Mouse (Mus musculus): ENCODE data around the gene Fbxo41. TPM values are rescaled to one million over a fixed set of nuclear protein-coding genes. Genes with fewer than 3 reads are reported as not detected.

The Fbxo41 gene
- total and polyA plus RNA-seq, 3 experiments, result 0.02 TPM; not detected in 1

DNA sequence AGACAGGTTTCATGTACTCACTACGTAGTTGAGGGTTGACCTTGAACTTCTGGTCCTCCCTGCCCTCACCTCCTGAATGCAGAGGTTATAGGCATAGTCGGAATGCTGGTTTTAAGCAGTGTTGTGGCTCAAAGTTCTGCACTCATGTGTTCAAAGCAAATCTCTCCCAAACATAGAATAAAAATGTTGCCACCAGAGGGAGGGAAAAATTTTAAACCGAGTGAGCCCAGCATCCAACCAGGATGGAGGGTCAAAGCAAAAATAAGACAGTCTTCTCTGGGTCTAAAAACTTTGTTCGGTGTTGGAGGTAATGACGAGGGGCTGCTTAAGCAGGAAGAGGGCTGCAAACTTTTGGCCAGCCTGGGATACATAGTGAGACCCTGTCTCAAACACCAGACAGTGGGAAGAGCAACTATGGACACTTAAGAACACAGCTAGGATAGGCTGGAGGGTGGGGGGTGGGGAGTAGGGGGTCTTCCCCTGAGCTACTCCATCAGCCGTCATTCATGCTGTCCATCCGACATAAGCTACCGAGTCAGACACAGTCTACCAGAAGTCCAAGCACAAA, 71.4 kb downstream of the Fbxo41 start:
- Histone ChIP-seq H3K79me2 (replicated peaks; ENCODE audit: control insufficient read depth, insufficient read depth, low read length) (no peaks in the 10 kb centered on the region), H3K27ac (0 out of 2 replicates have a peak overlapping the region, but pooled peaks have one; percentile 12), H3K36me3 (ENCODE audit: control insufficient read depth, insufficient read depth, low read length) (no peaks in the 10 kb centered on the region), H3K9ac (ENCODE audit: low read depth, low read length) (no peak overlapping the region), H3K4me3 (peak overlapping the region; percentile 92), H3K27me3 (ENCODE audit: control insufficient read depth, insufficient read depth, low read length) (no peaks in the 10 kb centered on the region), H3K4me1 (ENCODE audit: control insufficient read depth, insufficient read depth, low read length) (no peaks in the 10 kb centered on the region)
- TF ChIP-seq EP300 (IDR thresholded peaks at IDR 0.05; ENCODE audit: insufficient read depth, low read depth, low read length) (no peak), POLR2A (IDR thresholded peaks at IDR 0.05; ENCODE audit: insufficient read depth, low read depth, low read length) (no peak), CTCF (IDR thresholded peaks at IDR 0.05) (no peak)
- 55% methylated on average over 8 of the region's 8 CpGs for WGBS
- no peak for DNase-seq
- intact Hi-C loops (cut with DNase I), result no loop called here

DNA sequence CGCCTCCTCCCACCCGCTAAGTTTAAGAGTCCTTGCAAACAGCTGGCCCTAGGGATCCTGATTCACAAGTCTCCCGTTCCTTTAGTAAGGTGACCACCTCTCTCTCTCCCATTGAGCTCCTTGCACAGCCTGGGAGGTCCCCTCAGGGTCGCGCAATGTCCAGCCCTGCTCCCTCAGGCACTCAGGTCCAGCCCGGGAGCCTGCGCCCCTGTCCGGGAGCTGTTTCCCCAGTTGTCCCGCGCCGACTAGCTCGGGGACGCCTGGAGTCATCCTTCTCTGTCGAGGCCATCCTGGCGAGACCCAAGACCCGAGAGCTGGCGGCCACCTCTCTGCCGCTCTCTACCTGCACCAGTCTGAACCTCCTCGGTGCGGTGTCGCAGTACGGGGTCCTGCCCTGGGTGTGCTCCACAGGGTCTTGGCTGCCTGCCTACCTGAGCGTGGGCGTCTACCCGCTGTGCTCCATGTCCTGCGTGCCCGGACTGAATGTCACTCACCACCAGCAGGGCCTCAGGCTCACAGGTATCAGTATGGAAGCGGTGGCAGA, 78.9 kb downstream of the Fbxo41 start, which contains the start of gene Noto:
TSS of gene Noto (plus strand) at position 51 of the 544 bp plus-strand sequence.
- no peak for DNase-seq
- 18% methylated on average over 28 of the region's 28 CpGs for WGBS
- Histone ChIP-seq H3K36me3 (ENCODE audit: control insufficient read depth, insufficient read depth, low read length) (no peaks in the 10 kb centered on the region), H3K27ac (no peak within 1 kb of the TSS), H3K79me2 (replicated peaks; ENCODE audit: control insufficient read depth, insufficient read depth, low read length) (no peaks in the 10 kb centered on the region), H3K4me3 (no peak within 1 kb of the TSS), H3K9ac (ENCODE audit: low read depth, low read length) (no peak within 1 kb of the TSS), H3K27me3 (ENCODE audit: control insufficient read depth, insufficient read depth, low read length) (peaks cover 2% of the 10 kb centered on the region; the same call in 1 of the 2 replicates), H3K4me1 (ENCODE audit: control insufficient read depth, insufficient read depth, low read length) (no peaks in the 10 kb centered on the region)
- intact Hi-C loops (cut with DNase I), result no loop called here
- TF ChIP-seq EP300 (IDR thresholded peaks at IDR 0.05; ENCODE audit: insufficient read depth, low read depth, low read length), result no peak
- no peak for TF ChIP-seq CTCF (IDR thresholded peaks at IDR 0.05)
- TF ChIP-seq POLR2A (IDR thresholded peaks at IDR 0.05; ENCODE audit: insufficient read depth, low read depth, low read length), result no peak

Other genes starting within 250 kb of the Fbxo41 start
- gene Sfxn5, start 169.6 kb downstream of the Fbxo41 start, total RNA-seq (2021), result 1 to 10 TPM; 4.2 to 5.3 TPM
- gene Sfxn5, start 169.6 kb downstream of the Fbxo41 start, polyA plus RNA-seq (2012; rRNA removed), result 4.9 and 5.9 TPM in 2 replicates
- gene Rab11fip5, start 128.4 kb downstream of the Fbxo41 start, total RNA-seq (2021), result 10 to 100 TPM; 59.3 to 73.9 TPM
- gene Rab11fip5, start 128.4 kb downstream of the Fbxo41 start, polyA plus RNA-seq (2012; rRNA removed), result 41.6 and 55.0 TPM in 2 replicates
- not detected for gene Noto, start 79.1 kb downstream of the Fbxo41 start, total RNA-seq (2021)
- not detected in 2 replicates for gene Noto, start 79.1 kb downstream of the Fbxo41 start, polyA plus RNA-seq (2012; rRNA removed)
- gene Smyd5, start 71.0 kb downstream of the Fbxo41 start, total RNA-seq (2021), result 10 to 100 TPM in 1 of 2 experiments, 1 to 10 TPM in 1; 8.1 to 13.6 TPM
- gene Smyd5, start 71.0 kb downstream of the Fbxo41 start, polyA plus RNA-seq (2012; rRNA removed), result 13.1 and 13.9 TPM in 2 replicates
- 100 to 1,000 TPM; 144 to 159 TPM for gene Cct7, start 51.5 kb downstream of the Fbxo41 start, total RNA-seq (2021)
- 83.7 and 133 TPM in 2 replicates for gene Cct7, start 51.5 kb downstream of the Fbxo41 start, polyA plus RNA-seq (2012; rRNA removed)
- 10 to 100 TPM in 1 of 2 experiments, 1 to 10 TPM in 1; 8.9 to 11.0 TPM for gene Pradc1, start 51.0 kb downstream of the Fbxo41 start, total RNA-seq (2021)
- 22.4 and 22.7 TPM in 2 replicates for gene Pradc1, start 51.0 kb downstream of the Fbxo41 start, polyA plus RNA-seq (2012; rRNA removed)
- gene Egr4, start 10.6 kb upstream of the Fbxo41 start, total RNA-seq (2021), result not detected
- not detected in 2 replicates for gene Egr4, start 10.6 kb upstream of the Fbxo41 start, polyA plus RNA-seq (2012; rRNA removed)
- gene Alms1, start 84.5 kb upstream of the Fbxo41 start, total RNA-seq (2021), result 1 to 10 TPM; 1.8 to 2.0 TPM
- gene Alms1, start 84.5 kb upstream of the Fbxo41 start, polyA plus RNA-seq (2012; rRNA removed), result 0.51 and 0.64 TPM in 2 replicates
- under 1 TPM in 1 of 2 experiments, not detected in 1; 0.13 TPM for gene Nat8f7, start 210.2 kb upstream of the Fbxo41 start, total RNA-seq (2021)
- gene Nat8f7, start 210.2 kb upstream of the Fbxo41 start, polyA plus RNA-seq (2012; rRNA removed), result 0.47 and 0.62 TPM in 2 replicates

Data from heart, adult 2 months (tissue).